Mouse (Mus musculus) lung, embryonic 15.5 days (tissue): ENCODE data around the gene Vmn1r137. TPM values are rescaled to one million over a fixed set of nuclear protein-coding genes. Genes with fewer than 3 reads are reported as not detected.
"Not testable (repeated sequence)": the region's sequence is repeated elsewhere in the genome, so short reads cannot be mapped to it uniquely, and the experiment has no call there.

Experiments used
- ATAC-seq: fragments of 200-750 bp; cut with Nextera tagmentation; 2 replicates; pipeline ENCODE4 v1.8.0; 2017; ENCODE audit warnings: moderate number of reproducible peaks, borderline replicate concordance; ENCODE audit not compliant: low FRiP score, low TSS enrichment; ENCODE audit errors: extremely low read depth
- H3K27ac ChIP-seq: fragments of 300-500 bp; sonication (generic); 2 replicates; pipeline ENCODE4 v1.5.1; 2015; ENCODE audit warnings: moderate library complexity, mild to moderate bottlenecking, inconsistent platforms
- H3K27me3 ChIP-seq: fragments of 300-500 bp; sonication (generic); 2 replicates; pipeline ENCODE4 v1.6.1; 2015; ENCODE audit warnings: inconsistent platforms
- H3K36me3 ChIP-seq: fragments of 300-500 bp; sonication (generic); 2 replicates; pipeline ENCODE4 v1.6.1; 2015; ENCODE audit warnings: inconsistent platforms
- H3K4me1 ChIP-seq: fragments of 300-500 bp; sonication (generic); 2 replicates; pipeline ENCODE4 v1.6.1; 2015; ENCODE audit warnings: inconsistent platforms
- H3K4me2 ChIP-seq: fragments of 300-500 bp; sonication (generic); 2 replicates; pipeline ENCODE4 v1.6.1; 2015; ENCODE audit warnings: inconsistent platforms, mild to moderate bottlenecking, moderate library complexity
- H3K4me3 ChIP-seq: fragments of 300-500 bp; sonication (generic); 2 replicates; pipeline ENCODE4 v1.5.1; 2015; ENCODE audit warnings: mild to moderate bottlenecking, inconsistent platforms
- H3K9ac ChIP-seq: fragments of 300-500 bp; sonication (generic); 2 replicates; pipeline ENCODE4 v1.6.1; 2015; ENCODE audit warnings: inconsistent platforms
- H3K9me3 ChIP-seq: fragments of 300-500 bp; sonication (generic); 2 replicates; pipeline ENCODE4 v1.6.1; 2016; ENCODE audit warnings: inconsistent platforms
- WGBS: fragments of 180-500 bp; shearing (Covaris S2); methylation state at CpG from one replicate; pipeline ENCODE4 v1.1.7; 2015; 5-methylcytosine and 5-hydroxymethylcytosine counted together
- polyA plus RNA-seq: library from polyadenylated mRNA; unstranded; fragments of >200 nt; fragmentation: Nextera tagmentation; extraction: Ambion mirVana; gene quantifications from 2 replicates; pipeline ENCODE4 v1.2.1, GENCODE M21; 2015

Gene Vmn1r137
- not detected in 2 replicates for polyA plus RNA-seq

- no CpG with 5 or more reads among the region's 3 CpGs for WGBS
- H3K36me3 ChIP-seq, H3K9ac ChIP-seq, H3K4me2 ChIP-seq, H3K4me3 ChIP-seq, H3K9me3 ChIP-seq, ATAC-seq, H3K27ac ChIP-seq, H3K4me1 ChIP-seq, H3K27me3 ChIP-seq: not testable (repeated sequence)
Measured at GRCm38 (mm10) chr7:21994287-21994686, at the start of gene Vmn1r137. Vmn1r137 (plus strand) TSS chr7:21994587.

DNA sequence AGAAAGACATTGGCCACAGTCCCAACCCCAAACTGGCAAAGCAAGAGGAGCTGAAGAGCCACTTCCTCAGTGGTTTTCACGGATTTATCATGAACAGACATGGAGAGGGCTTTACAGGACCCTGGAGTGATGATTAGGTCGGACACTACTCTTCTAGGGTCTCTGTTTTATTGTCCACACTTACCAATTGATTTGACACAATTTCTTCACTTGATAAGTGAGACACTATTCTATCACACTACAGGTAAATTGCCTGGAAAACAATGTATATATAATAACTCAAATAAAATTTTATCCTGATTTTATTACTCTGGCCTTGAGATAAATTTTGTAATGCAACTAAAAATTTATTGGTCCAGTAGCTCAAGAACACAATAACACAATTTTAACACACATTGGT lies 34.4 kb downstream of the Vmn1r137 start, which contains the start of gene Vmn1r138:
Vmn1r138 (minus strand) TSS at position 101 of the 400 bp plus-strand sequence.
- ATAC-seq, H3K4me3 ChIP-seq, H3K4me1 ChIP-seq, H3K36me3 ChIP-seq, H3K27me3 ChIP-seq, H3K9me3 ChIP-seq, H3K4me2 ChIP-seq, H3K9ac ChIP-seq, H3K27ac ChIP-seq: not testable (repeated sequence)
- no CpG with 5 or more reads among the region's 2 CpGs for WGBS

Other genes with a start within 250 kb of the Vmn1r137 start
- not detected in 2 replicates for gene Gm4175, start 233.1 kb upstream of the Vmn1r137 start, polyA plus RNA-seq
- not detected in 2 replicates for gene Gm4177, start 197.9 kb upstream of the Vmn1r137 start, polyA plus RNA-seq
- gene Vmn1r135, start 162.2 kb upstream of the Vmn1r137 start, polyA plus RNA-seq = not detected in 2 replicates
- gene Gm5725, start 150.3 kb upstream of the Vmn1r137 start, polyA plus RNA-seq = not detected in 2 replicates
- not detected in 2 replicates for gene Gm5891, start 73.3 kb upstream of the Vmn1r137 start, polyA plus RNA-seq
- not detected in 2 replicates for gene Vmn1r138, start 34.3 kb downstream of the Vmn1r137 start, polyA plus RNA-seq
- not detected in 2 replicates for gene Gm6176, start 61.7 kb downstream of the Vmn1r137 start, polyA plus RNA-seq
- gene Vmn1r139, start 74.5 kb downstream of the Vmn1r137 start, polyA plus RNA-seq = not detected in 2 replicates
- not detected in 2 replicates for gene Gm16451, start 123.7 kb downstream of the Vmn1r137 start, polyA plus RNA-seq
- not detected in 2 replicates for gene Gm10666, start 140.2 kb downstream of the Vmn1r137 start, polyA plus RNA-seq
- not detected in 2 replicates for gene Vmn1r142, start 169.4 kb downstream of the Vmn1r137 start, polyA plus RNA-seq
- not detected in 2 replicates for gene Vmn1r143, start 194.8 kb downstream of the Vmn1r137 start, polyA plus RNA-seq
- gene Gm8653, start 206.7 kb downstream of the Vmn1r137 start, polyA plus RNA-seq = not detected in 2 replicates
- gene Gm8453, start 234.9 kb downstream of the Vmn1r137 start, polyA plus RNA-seq = not detected in 2 replicates